Mouse (Mus musculus) inflammation-experienced regulatory T-cells (primary cell): Measurements from ENCODE around the gene Efcab10. TPM values are rescaled to one million over a fixed set of nuclear protein-coding genes. Genes with fewer than 3 reads are reported as not detected.

Experiments used
- polyA plus RNA-seq, 2 experiments: library from polyadenylated mRNA; unstranded; fragments of 100-300 nt; shearing (Covaris generic); gene quantifications; one replicate each; pipeline ENCODE4 v1.2.1; 2017

Efcab10 gene
- polyA plus RNA-seq: not detected

GRCm38 (mm10) chr12:33394804-33395623 is at the start of gene Efcab10:
TSS of gene Efcab10 (plus strand) at chr12:33394854.

DNA sequence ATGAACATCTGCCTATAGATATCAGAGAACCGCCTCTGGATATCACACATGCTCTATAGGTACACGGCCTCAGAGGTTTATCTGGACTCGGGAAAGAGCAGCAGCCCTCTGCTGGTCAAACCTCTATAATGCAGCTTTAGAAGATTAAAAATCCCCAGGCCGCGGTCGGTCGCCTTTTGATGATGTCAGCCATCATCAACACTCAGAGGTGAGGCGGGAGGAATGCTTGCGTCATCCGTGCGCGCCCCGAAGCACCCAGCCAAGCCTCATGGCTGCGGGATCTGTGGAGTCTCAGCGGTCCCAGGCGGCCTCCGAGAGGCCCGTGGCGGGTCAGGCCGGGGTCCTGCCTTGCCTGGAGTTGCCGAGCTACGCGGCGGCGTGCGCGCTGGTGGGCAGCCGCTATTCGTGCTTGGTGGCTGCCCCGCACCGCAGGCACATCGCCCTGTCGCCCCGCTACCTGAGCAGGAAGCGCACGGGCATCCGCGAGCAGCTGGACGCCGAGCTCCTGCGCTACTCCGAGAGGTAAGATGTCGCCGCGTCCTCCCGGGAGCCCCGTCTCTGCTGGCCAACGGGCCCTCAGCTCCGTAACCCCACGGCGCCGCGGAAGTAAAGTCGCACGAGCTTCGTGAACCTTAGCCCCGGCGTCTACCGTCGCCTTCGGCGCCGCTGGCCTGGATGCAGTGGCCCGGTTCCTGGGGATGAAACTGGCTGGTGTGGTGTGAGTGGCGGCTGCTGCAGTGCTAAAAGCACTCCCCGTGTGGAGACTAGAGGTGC is 34.9 kb downstream of the Efcab10 start, which contains the start of gene Twistnb:
TSS of gene Twistnb (plus strand) at position 249 of the 774 bp plus-strand sequence.

Other genes starting within 250 kb of the Efcab10 start
- gene Atxn7l1, start 247.2 kb upstream of the Efcab10 start, polyA plus RNA-seq: 10 to 100 TPM; 89.2 to 92.5 TPM
- gene Twistnb, start 34.8 kb downstream of the Efcab10 start, polyA plus RNA-seq: 10 to 100 TPM; 57.1 to 61.3 TPM